Mouse (Mus musculus): ENCODE measurements around the gene Zfp60.

Zfp60 gene

DNA sequence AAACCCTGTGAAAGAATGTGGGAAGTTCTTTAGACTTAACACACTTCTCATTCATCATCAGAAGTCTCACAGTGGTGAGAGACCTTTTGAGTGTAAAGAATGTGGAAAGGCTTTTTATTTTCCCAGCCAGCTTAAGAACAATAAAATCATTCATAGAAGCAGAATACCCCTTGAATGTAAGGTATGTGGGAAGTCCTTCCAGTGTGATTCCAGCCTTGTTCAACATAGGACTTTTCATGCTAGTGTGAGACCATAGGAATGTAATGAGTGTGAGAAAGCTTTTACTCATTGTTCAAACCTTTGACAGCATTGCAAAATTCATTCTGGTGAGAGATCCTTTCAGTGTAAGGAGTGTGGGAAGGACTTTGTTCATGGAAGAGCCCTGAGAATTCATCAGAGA lies 63.4 kb downstream of the Zfp60 start:
- DNase-seq = no peak

DNA sequence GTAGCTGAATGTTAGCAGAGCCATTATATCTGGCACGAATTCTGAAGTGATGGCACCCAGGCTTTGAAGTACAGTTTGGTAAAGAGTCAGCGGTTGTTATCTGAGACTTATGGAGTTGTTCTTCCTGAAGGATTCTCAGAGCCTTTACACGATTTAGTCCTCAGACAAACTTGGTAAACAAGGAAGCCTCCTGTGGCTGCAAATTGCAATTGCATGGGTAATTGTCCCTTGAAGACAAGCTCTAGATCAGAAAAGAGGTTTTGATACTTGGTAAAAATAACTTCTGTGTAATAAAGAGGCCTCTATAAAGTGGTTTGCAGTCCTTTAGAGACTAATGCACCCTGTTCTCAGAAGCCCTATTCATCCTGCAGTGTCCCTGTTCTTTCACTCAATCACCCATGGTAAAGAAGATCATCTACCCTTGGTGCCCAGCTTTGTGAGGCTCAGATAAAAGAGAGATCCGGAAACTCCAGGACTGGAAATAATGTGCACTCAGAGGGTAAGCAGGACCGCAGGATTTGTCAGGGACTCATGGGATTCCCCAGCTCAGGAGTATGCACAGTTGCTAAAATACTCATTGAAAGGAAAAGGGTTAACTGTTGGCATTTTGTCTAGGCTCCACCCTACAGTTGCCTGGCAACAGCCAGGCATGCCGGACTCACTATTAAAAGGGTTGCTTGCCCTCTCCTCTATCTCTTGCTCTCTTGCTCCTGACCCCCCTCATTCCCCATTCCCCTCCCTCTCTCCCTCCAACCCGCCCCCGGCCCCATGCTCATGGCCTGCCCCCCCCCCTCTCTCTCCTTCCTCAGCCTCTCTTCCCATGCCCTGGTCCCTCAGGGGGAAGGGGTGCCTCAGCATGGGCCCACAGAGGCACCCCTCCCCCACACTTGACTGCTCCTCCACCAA lies 67.0 kb downstream of the Zfp60 start:
- no peak for DNase-seq

DNA sequence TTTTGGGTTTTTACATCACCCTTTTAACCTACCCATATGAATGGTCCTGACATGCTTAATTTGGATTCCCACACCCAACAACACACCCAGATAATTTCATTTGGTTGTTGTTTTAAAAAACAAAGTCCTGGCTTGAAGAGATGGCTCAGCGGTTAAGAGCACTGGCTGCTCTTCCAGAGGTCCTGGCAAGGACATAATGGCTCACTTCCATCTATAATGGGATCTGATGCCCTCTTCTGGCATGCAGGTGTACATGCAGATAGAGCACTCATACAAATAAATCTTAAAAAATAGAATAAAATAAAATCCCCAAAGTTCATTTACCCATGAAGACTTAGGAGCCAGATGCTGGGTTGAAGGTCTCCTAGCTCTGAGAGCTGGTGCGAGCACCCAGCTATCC lies 69.9 kb downstream of the Zfp60 start:
- no peak for DNase-seq

DNA sequence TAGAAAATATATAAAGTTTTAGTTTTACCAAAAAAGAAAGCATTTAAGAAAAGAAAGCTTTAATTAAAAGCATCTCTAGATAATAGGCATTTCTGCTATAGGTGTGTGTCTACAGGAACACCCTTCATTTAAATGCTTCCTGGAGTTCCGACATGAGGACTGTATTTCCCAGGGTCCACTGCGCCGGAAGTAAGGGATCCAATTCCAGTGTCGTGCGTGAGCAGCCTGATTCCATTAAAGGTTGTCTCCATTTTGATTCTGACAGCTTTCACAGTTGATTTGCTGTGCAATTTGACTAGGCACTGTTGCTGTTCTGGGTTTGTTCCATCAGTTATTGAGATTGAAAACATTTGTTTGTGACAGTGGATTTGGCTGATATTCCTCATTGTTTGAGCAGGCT lies 71.8 kb downstream of the Zfp60 start:
- no peak for DNase-seq
